Mouse (Mus musculus) liver, postnatal 0 days (tissue): Measurements from ENCODE around the gene Samd1.

Experiments used
- CTCF ChIP-seq: sonication (generic); IDR thresholded peaks from 2 replicates; pipeline ENCODE4 v1.5.1; 2016; ENCODE audit warnings: antibody characterized with exemption, low read depth
- EP300 ChIP-seq: IDR thresholded peaks from 2 replicates; pipeline ENCODE4 v1.6.1; 2016; ENCODE audit warnings: antibody characterized with exemption, low read depth, mild to moderate bottlenecking

GRCm38 (mm10) chr8:84023085-84023484 is 25.6 kb downstream of the Samd1 start:
- TF ChIP-seq CTCF (no peak), EP300 (no peak)
